Mouse (Mus musculus) erythroid progenitor cell, adult 5-6 weeks (primary cell): Measurements from ENCODE around the gene Prkch. TPM values are rescaled to one million over a fixed set of nuclear protein-coding genes. Genes with fewer than 3 reads are reported as not detected.

Experiments used
- ATAC-seq: replicated peaks from 2 replicates; pipeline ENCODE4 v1.8.0; 2016; ENCODE audit warnings: moderate number of reproducible peaks, mild to moderate bottlenecking, moderate TSS enrichment, inconsistent platforms; ENCODE audit not compliant: poor library complexity, low FRiP score, severe bottlenecking
- total RNA-seq, 2 experiments: library from RNA; stranded (forward) in 1 of 2; stranded (reverse) in 1 of 2; fragments of 150-400 nt in 1 of 2; fragments of 186-747, 209-891 nt in 1 of 2; gene quantifications; 2 replicates each; pipeline versions ENCODE4 v1.2.3 to v1.2.4; 2015 to 2017; ENCODE audit warnings: low replicate concordance in 2 of 2

Prkch gene
- total RNA-seq, 2 experiments from 2014 or later, result 3.4 to 5.0 TPM

- no peak for ATAC-seq
These were observed 119.8 kb downstream of the Prkch start for GRCm38 (mm10) chr12:73704382-73704781.

GRCm38 (mm10) chr12:73705097-73705690, 120.6 kb downstream of the Prkch start:
- ATAC-seq, result no peak

GRCm38 (mm10) chr12:73708498-73708897, 123.9 kb downstream of the Prkch start:
- no peak for ATAC-seq

GRCm38 (mm10) chr12:73708920-73709319, 124.3 kb downstream of the Prkch start:
- no peak for ATAC-seq

GRCm38 (mm10) chr12:73710846-73711245, 126.2 kb downstream of the Prkch start:
- no peak for ATAC-seq

GRCm38 (mm10) chr12:73712122-73712521, 127.5 kb downstream of the Prkch start:
- no peak for ATAC-seq

- no peak for ATAC-seq
These were observed 130.0 kb downstream of the Prkch start for GRCm38 (mm10) chr12:73714589-73714988.

- ATAC-seq, result no peak
These were observed 130.7 kb downstream of the Prkch start for GRCm38 (mm10) chr12:73715331-73715730.

GRCm38 (mm10) chr12:73715954-73716731, 131.5 kb downstream of the Prkch start:
- ATAC-seq, result no peak

GRCm38 (mm10) chr12:73718036-73718435, 133.4 kb downstream of the Prkch start:
- ATAC-seq, result no peak

GRCm38 (mm10) chr12:73719816-73720215, 135.2 kb downstream of the Prkch start:
- ATAC-seq, result no peak

- no peak for ATAC-seq
These were observed 135.9 kb downstream of the Prkch start for GRCm38 (mm10) chr12:73720466-73720865.

GRCm38 (mm10) chr12:73722060-73722459, 137.5 kb downstream of the Prkch start:
- no peak for ATAC-seq

GRCm38 (mm10) chr12:73723067-73723466, 138.5 kb downstream of the Prkch start:
- ATAC-seq, result no peak

- ATAC-seq, result no peak
These were observed 139.3 kb downstream of the Prkch start for GRCm38 (mm10) chr12:73723887-73724286.

- ATAC-seq, result no peak
These were observed 141.4 kb downstream of the Prkch start for GRCm38 (mm10) chr12:73725825-73726604.

- ATAC-seq, result no peak
These were observed 142.4 kb downstream of the Prkch start for GRCm38 (mm10) chr12:73727046-73727445.

- ATAC-seq, result no peak
These were observed 146.0 kb downstream of the Prkch start for GRCm38 (mm10) chr12:73730603-73731002.

- no peak for ATAC-seq
These were observed 146.5 kb downstream of the Prkch start for GRCm38 (mm10) chr12:73731093-73731492.

- no peak for ATAC-seq
These were observed 147.4 kb downstream of the Prkch start for GRCm38 (mm10) chr12:73731848-73732540.
